Comparison of ENCODE assay signal across 12 mouse cellular contexts in genomic region chr8:92883771-92884170, GRCm38 (mm10). TPM values are rescaled to one million over a fixed set of nuclear protein-coding genes. Genes with fewer than 3 reads are reported as not detected.
DNase-seq lines count a peak whose midpoint lies in the region; ATAC-seq and TF ChIP-seq lines count a peak whose summit lies in the region.
"Had no signal": no experiment of that assay in that cellular context is flagged by ENCODE, and none has a peak within 500 bp of the region (broad histone marks: within the 10 kb centered on the region; RNA-seq: fewer than 3 reads in every experiment).

No protein-coding gene starts in this region.

- no peak overlapping the region for H3K4me3 ChIP-seq in kidney, postnatal 0 days (replicated peaks; ENCODE audit: low read depth, low read length)
- H3K4me3 ChIP-seq in midbrain, embryonic 14.5 days (replicated peaks; ENCODE audit: low read depth, low read length), result no peak overlapping the region
- no peak overlapping the region for H3K4me3 ChIP-seq in midbrain, embryonic 15.5 days
- H3K4me3 ChIP-seq: embryonic facial prominence, embryonic 10.5 days; heart, embryonic 15.5 days; lung, embryonic 15.5 days had no signal

- peak; percentile 71 for TF ChIP-seq CTCF in kidney, postnatal 0 days (IDR thresholded peaks at IDR 0.05; ENCODE audit: low read depth)

- no peak overlapping the region for H3K9ac ChIP-seq in kidney, postnatal 0 days (ENCODE audit: low read depth, low read length)
- no peak overlapping the region for H3K9ac ChIP-seq in midbrain, embryonic 14.5 days (replicated peaks; ENCODE audit: low read length)
- no peak overlapping the region for H3K9ac ChIP-seq in midbrain, embryonic 15.5 days
- H3K9ac ChIP-seq: heart, embryonic 15.5 days; lung, embryonic 15.5 days had no signal

- H3K36me3 ChIP-seq in kidney, postnatal 0 days (ENCODE audit: insufficient read depth, low read length), result no peaks in the 10 kb centered on the region
- no peaks in the 10 kb centered on the region for H3K36me3 ChIP-seq in midbrain, embryonic 14.5 days (ENCODE audit: control insufficient read depth, insufficient read depth, low read length)
- no peaks in the 10 kb centered on the region for H3K36me3 ChIP-seq in midbrain, embryonic 15.5 days (replicated peaks)
- H3K36me3 ChIP-seq: heart, embryonic 15.5 days had no signal

- no peaks in the 10 kb centered on the region for H3K9me3 ChIP-seq in kidney, postnatal 0 days (replicated peaks; ENCODE audit: low read length)
- no peaks in the 10 kb centered on the region for H3K9me3 ChIP-seq in midbrain, embryonic 14.5 days (ENCODE audit: control insufficient read depth, low read length)
- H3K9me3 ChIP-seq in midbrain, embryonic 15.5 days, result no peaks in the 10 kb centered on the region
- H3K9me3 ChIP-seq: embryonic facial prominence, embryonic 10.5 days; heart, embryonic 15.5 days had no signal

- ATAC-seq in kidney, postnatal 0 days (replicated peaks; ENCODE audit: low FRiP score, low read depth), result no peak
- ATAC-seq in midbrain, embryonic 14.5 days (ENCODE audit: low FRiP score, low TSS enrichment), result no peak
- no peak for ATAC-seq in midbrain, embryonic 15.5 days (replicated peaks)
- ATAC-seq: forebrain, embryonic 16.5 days had no signal

- peak; percentile 19 for DNase-seq in adrenal gland, postnatal 14 days
- DNase-seq in adrenal gland, adult 2 months, result no peak
- peak; percentile 74 for DNase-seq in kidney, postnatal 0 days (ENCODE audit: low spot score)
- no peak for DNase-seq in kidney, adult 18-20 months
- peak; percentile 46 for DNase-seq in midbrain, embryonic 14.5 days
- peak; percentile 8 for DNase-seq in lung, postnatal 25 days (ENCODE audit: low spot score)
- DNase-seq in cerebellum, postnatal 36 days, result no peak

- WGBS in kidney, postnatal 0 days, result 45% methylated on average over 2 of the region's 2 CpGs
- 85% methylated on average over 2 of the region's 2 CpGs for WGBS in midbrain, embryonic 14.5 days
- 81% methylated on average over 2 of the region's 2 CpGs for WGBS in midbrain, embryonic 15.5 days

- no peaks in the 10 kb centered on the region for H3K27me3 ChIP-seq in kidney, postnatal 0 days (ENCODE audit: insufficient read depth, low read length)
- H3K27me3 ChIP-seq in midbrain, embryonic 14.5 days (ENCODE audit: control insufficient read depth, insufficient read depth, low read length), result no peaks in the 10 kb centered on the region
- H3K27me3 ChIP-seq in midbrain, embryonic 15.5 days (replicated peaks), result no peaks in the 10 kb centered on the region
- H3K27me3 ChIP-seq: heart, embryonic 15.5 days; lung, embryonic 15.5 days had no signal

- H3K4me1 ChIP-seq in kidney, postnatal 0 days (replicated peaks; ENCODE audit: insufficient read depth, low read length), result no peaks in the 10 kb centered on the region
- H3K4me1 ChIP-seq in midbrain, embryonic 14.5 days (ENCODE audit: control insufficient read depth, insufficient read depth, low read length), result no peaks in the 10 kb centered on the region
- no peaks in the 10 kb centered on the region for H3K4me1 ChIP-seq in midbrain, embryonic 15.5 days
- H3K4me1 ChIP-seq: heart, embryonic 15.5 days; lung, embryonic 15.5 days had no signal

- no peak overlapping the region for H3K4me2 ChIP-seq in kidney, postnatal 0 days (ENCODE audit: low read length)
- H3K4me2 ChIP-seq in midbrain, embryonic 14.5 days (ENCODE audit: low read length), result no peak overlapping the region
- no peak overlapping the region for H3K4me2 ChIP-seq in midbrain, embryonic 15.5 days
- H3K4me2 ChIP-seq: heart, embryonic 15.5 days; lung, embryonic 15.5 days had no signal

- no peak overlapping the region for H3K27ac ChIP-seq in kidney, postnatal 0 days
- H3K27ac ChIP-seq in midbrain, embryonic 14.5 days (replicated peaks; ENCODE audit: low read depth, low read length), result no peak overlapping the region
- H3K27ac ChIP-seq in midbrain, embryonic 15.5 days, result no peak overlapping the region
- H3K27ac ChIP-seq: embryonic facial prominence, embryonic 10.5 days; heart, embryonic 15.5 days; lung, embryonic 15.5 days had no signal

RNA-seq across cellular contexts. Expression of gene Capns2, which starts 17.4 kb away (rescaled TPM):
- 0.64 TPM in 1 of 2 replicates, not detected in the other for total RNA-seq in adrenal gland, postnatal 14 days (2021)
- total RNA-seq in adrenal gland, adult 2 months (2021), result under 1 TPM in 1 of 2 experiments, not detected in 1; 0.69 TPM
- polyA plus RNA-seq in adrenal gland, adult 2 months (2012; rRNA removed), result 0.11 TPM in 1 of 2 replicates, not detected in the other
- 0.14 TPM in 1 of 2 replicates, not detected in the other for polyA plus RNA-seq in kidney, postnatal 0 days (2015; fragmentation: Nextera tagmentation; extraction: Ambion mirVana)
- polyA plus RNA-seq in midbrain, embryonic 14.5 days (2014; fragmentation: Nextera tagmentation; extraction: Ambion mirVana), result 0.29 and 0.30 TPM in 2 replicates
- polyA plus RNA-seq in midbrain, embryonic 15.5 days (2015; fragmentation: Nextera tagmentation; extraction: Ambion mirVana), result 0.23 and 0.45 TPM in 2 replicates
- polyA plus RNA-seq: embryonic facial prominence, embryonic 10.5 days; forebrain, embryonic 16.5 days had no signal

RNA-seq across cellular contexts. Expression of gene Lpcat2, which starts 28.6 kb away (rescaled TPM):
- total RNA-seq in adrenal gland, postnatal 14 days (2021), result 2.8 TPM in 2 replicates
- total RNA-seq in adrenal gland, adult 2 months (2021), result 10 to 100 TPM in 1 of 2 experiments, 1 to 10 TPM in 1; 3.1 to 15.5 TPM
- polyA plus RNA-seq in adrenal gland, adult 2 months (2012; rRNA removed), result 1.9 and 2.9 TPM in 2 replicates
- polyA plus RNA-seq in kidney, postnatal 0 days (2015; fragmentation: Nextera tagmentation; extraction: Ambion mirVana), result 9.2 and 9.3 TPM in 2 replicates
- polyA plus RNA-seq in midbrain, embryonic 14.5 days (2014; fragmentation: Nextera tagmentation; extraction: Ambion mirVana), result 6.8 and 7.1 TPM in 2 replicates
- 7.3 and 8.9 TPM in 2 replicates for polyA plus RNA-seq in midbrain, embryonic 15.5 days (2015; fragmentation: Nextera tagmentation; extraction: Ambion mirVana)

RNA-seq across cellular contexts. Expression of gene Mmp2, which starts 56.7 kb away (rescaled TPM):
- 50.8 and 60.4 TPM in 2 replicates for total RNA-seq in adrenal gland, postnatal 14 days (2021)
- 10 to 100 TPM; 21.6 to 38.8 TPM for total RNA-seq in adrenal gland, adult 2 months (2021)
- 20.9 and 22.4 TPM in 2 replicates for polyA plus RNA-seq in adrenal gland, adult 2 months (2012; rRNA removed)
- polyA plus RNA-seq in kidney, postnatal 0 days (2015; fragmentation: Nextera tagmentation; extraction: Ambion mirVana), result 126 and 136 TPM in 2 replicates
- polyA plus RNA-seq in midbrain, embryonic 14.5 days (2014; fragmentation: Nextera tagmentation; extraction: Ambion mirVana), result 8.6 and 22.2 TPM in 2 replicates
- 22.3 and 22.7 TPM in 2 replicates for polyA plus RNA-seq in midbrain, embryonic 15.5 days (2015; fragmentation: Nextera tagmentation; extraction: Ambion mirVana)

Comparison
In these comparisons a context has a peak if more than half of its experiments do, and no peak if none do; other contexts are left out.
1. DNase-seq: peak in adrenal gland, postnatal 14 days (single experiment), kidney, postnatal 0 days (single experiment), midbrain, embryonic 14.5 days (single experiment) and lung, postnatal 25 days (single experiment); none in adrenal gland, adult 2 months (single experiment), kidney, adult 18-20 months (single experiment) and cerebellum, postnatal 36 days (0 of 2).